Mouse (Mus musculus) brain, embryonic 18.5 days (tissue): ENCODE data around the gene Snd1.

Experiments
- DNase-seq: peaks from one replicate; pipeline ENCODE4 v3.0.0-alpha.2; 2012; ENCODE audit warnings: low read depth, low spot score

The Snd1 gene

GRCm38 (mm10) chr6:28542298-28542701 lies 67.4 kb downstream of the Snd1 start:
- no peak for DNase-seq

DNA sequence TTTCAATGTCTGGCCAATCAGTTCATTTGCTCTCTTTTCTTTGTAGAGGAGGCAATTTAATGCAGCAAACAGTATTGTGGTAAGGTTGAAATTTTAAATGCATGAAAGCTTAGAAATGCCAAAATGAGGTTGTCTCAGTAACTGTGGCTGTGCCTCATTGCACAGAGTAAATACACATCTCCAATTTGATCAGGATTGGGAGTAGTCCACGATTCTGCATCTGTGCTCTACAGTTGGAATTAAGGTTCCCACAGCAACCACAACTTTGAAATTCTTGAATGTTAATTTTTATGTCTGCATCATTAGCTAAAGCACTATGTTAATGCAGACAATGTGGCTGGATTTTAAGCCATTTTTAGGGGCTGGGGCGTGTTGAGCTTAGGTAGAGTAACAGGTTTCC lies 72.0 kb downstream of the Snd1 start:
- DNase-seq, result no peak

- no peak for DNase-seq
These were observed 74.4 kb downstream of the Snd1 start for GRCm38 (mm10) chr6:28549374-28549773.

DNA sequence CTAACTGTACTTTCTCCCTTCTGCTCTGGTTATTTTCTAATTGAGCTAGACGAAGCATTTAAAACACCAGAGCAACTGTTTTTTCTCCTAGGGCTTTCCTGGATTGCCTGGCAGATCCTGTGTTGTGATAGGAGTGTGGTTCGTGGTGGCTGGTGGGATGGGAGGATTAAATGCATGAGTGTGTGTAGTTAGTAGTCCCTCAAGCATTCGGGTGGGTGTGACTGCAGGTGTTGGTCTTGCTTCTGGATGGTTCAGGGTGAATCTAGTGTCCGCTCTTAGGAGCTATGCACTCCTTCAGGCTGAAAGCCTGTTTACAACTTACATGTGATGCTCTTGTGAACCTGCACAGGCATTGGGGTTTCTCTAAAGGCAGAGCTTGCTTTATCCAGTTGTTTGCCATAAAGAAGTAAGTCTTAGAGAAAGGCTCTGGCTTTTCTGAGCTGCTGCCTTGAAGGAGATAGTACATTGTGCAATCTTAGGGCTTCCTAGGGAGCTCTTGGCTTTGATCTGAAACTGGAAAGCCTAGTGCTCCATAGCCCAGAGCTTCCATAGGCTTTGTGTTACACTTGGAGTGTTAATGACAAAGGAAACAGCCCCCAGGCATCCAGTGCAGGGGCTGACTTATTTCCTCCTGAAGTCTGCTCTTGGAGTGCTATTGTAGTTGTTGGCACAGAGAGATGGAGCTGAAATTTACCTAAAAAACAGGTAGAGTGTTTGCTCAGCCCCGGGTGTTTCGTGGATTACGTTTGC lies 75.5 kb downstream of the Snd1 start:
- DNase-seq, result no peak

DNA sequence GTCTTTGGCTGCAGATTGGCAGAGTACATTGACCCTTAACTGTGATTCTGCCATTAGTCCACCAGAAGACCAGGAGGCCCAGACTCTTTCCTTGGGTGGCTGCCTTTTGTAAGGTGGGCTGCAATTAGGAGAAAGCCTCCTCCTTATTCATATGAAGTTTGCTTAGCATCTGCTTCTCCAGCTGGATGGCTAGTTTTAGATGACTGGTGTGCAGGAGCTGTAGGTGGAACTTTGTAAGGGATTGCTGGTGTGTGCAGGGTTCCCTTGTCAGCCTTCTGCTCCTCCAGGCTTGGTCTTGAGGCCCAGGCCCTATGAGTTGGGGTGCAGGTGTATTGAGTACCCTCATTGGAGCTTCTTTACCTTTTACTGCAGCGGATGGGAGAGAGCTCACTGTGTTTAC lies 79.5 kb downstream of the Snd1 start:
- no peak for DNase-seq

- DNase-seq, result no peak
These were observed 80.1 kb downstream of the Snd1 start for GRCm38 (mm10) chr6:28555002-28555401.

DNA sequence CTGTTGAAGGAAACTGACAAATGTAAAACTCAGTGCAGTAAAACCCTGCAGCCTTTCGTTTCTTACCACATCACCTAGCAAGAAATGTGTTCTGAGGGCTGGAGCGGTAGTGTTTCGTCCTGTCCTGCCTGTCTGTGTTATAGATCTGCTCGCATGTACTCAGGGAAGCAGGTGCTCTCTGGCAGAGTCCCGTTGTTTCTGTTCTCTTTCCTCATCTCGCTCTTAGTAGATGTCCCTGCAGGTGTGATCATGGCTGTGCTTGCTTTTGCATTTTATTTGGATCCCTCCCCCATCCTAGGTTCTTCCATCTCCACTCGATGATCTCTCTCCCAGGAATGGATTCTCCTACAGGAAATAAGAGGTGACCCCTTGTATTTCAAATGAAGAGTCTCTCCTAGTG lies 80.5 kb downstream of the Snd1 start:
- DNase-seq, result no peak

GRCm38 (mm10) chr6:28557728-28558127 lies 82.8 kb downstream of the Snd1 start:
- no peak for DNase-seq

GRCm38 (mm10) chr6:28559419-28559818 lies 84.5 kb downstream of the Snd1 start:
- DNase-seq, result no peak

DNA sequence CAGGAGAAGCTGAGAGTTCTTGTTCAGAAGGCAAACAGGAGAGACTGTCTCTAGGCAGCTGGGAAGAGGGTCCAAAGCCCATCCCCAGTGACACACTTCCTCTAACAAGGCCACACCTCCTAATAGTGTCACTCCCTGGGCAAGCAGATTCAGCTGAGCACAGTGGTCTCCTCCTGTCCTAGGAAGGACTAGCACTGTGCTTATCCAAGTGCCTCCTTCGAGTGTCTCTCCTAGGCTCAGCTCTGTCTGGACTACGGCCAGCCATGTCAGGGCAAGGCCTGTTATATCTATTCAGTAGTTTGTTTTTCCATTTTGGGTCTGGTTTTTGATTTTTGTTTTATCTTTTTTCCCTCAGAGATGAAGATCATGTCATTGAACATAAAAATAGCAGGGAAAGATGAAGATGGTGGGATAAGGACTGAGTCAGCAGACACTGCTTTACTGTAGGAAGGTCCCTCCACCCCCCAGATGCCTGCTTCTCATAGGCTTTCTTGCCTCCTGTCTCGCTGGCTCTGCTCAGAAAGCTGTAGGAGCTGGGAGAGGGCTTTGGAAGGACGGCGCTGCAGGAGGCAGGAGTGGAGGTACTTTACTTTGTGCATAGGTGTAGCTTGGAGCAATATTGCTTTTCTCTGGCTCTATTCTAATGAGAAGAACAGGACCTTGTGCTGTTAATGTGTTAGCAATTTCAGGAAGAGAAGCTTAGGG lies 86.5 kb downstream of the Snd1 start:
- no peak for DNase-seq

DNA sequence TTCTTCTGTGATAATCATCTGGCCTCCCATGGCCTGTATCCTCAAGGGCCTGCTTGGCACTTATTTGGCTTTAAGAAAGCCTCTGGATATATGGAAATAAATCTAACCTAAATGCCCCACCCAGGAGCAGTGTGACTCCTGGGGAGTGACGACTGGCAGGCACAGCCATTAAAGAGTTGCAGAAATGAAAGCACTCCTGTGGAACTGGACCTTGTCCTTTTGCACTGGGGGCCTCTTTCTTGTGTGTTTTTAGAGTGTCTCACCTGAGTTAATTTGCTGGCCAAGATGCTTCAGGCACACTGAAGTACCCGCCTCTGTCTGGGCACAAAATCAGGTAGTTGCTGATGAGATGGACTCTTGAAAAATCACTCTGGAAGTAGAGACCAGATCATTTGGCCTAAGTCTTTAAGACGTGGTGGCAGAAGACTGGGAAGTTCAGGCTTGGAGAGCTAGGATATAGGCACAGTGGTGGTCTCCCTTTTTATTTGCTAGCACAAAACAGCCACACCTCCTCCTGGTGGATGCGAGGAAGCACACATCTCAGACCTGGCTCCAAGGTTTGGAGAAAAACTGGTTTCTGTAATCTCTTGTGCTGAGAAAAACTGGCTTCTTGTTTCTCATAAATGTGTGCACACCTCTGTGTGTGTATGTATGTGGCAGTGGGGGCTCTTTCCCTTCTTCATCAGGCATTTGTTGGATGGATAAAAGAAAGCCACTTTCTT lies 87.5 kb downstream of the Snd1 start:
- no peak for DNase-seq

DNA sequence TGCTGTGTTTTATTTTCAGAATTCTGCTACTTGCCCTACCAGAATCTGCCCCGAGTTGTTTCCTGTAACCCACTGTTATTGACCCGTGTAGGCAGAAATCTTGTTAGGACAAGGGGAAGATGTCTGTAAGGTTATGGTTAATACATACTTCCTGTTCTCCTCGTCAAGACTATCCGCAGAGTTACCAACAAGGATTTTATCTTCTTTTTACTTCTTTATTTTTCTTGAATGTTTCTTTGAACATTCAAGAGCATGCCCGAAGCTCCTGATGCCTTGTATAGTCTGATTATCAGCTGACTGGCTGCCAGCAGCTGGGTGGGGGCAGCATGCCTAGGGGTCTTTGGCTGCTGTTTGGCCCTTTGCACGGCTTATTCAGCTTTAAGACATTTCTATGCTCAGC lies 93.0 kb downstream of the Snd1 start:
- DNase-seq, result no peak

- DNase-seq, result no peak
These were observed 97.0 kb downstream of the Snd1 start for GRCm38 (mm10) chr6:28571946-28572345.

DNA sequence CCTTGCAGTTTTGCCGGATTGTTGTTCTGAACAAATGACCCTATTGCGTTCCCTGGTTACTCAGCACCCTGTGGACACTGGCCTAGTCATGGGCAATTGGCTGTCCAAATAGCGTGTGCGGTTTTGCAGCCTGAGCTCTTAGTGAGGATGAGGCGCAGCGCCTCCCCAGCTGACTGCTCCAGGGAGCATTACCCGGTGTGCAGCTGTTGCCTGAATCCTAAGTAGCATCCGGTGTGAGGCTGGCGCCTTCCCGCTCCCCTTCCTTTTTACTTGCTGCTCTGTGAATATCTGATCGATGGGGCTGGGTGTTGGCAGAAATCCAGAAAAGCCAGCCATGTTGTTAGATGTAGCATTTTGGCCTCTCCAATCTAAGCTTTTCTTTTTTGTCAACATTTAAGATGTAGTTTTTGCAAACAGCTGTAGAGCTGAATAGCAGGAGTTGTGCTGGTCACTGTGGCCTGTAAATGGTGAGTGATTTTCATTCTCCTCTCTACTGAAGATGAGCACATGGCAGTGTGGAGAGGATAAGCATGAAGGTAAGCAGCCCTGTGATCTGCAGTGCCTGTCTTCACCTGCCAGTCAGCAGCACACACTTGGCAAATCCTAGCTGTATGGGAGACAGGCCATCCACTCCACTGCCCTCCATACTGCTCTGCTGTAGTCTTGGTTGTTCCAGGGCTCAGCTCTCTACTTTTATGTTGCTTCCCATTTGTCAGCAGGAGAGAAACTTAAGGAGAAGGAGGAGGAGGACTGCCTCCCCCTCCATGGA lies 98.2 kb downstream of the Snd1 start:
- peak; percentile 26 for DNase-seq

DNA sequence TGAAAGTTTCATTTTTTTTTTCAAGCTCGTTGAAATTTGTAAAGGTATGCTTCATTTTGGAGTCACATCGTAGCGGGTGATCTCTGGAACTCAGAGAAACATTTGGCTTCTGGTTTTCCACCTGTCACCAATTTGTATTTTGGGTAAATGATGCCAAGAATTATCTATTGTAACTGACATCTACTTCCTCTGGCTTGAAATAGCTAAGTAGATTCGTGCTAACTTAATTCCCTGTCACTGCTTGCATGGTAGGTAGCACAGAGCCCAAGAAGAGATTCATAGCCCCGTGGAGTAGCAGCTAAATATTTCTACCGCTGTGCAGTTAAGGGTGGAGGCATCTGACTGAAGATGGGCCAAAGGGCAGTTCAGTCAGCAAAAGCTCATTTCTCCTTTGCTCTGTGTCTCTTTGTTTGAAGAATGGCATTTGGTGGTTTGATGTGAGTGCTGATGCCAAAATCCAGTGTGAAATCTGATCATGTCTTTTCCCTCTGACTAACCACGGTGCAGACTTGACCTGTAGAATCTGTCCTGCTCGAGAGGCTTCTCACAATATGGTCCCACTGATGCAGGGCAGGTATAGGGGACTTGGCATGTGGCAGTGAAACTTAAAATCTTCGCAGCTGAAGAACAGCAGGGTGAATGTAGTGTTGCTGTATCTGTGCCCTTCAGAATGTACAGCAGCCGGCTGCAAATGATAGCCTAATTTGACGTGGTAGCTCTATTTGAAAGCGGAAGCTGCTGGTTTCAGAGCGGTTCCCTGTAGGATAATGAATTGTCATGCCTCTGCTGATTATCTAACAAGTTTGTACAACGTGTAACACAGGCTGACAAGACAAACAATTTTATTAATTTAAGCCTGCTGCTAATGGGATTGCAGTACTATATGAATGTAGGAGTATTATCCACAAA lies 101.7 kb downstream of the Snd1 start:
- DNase-seq, result no peak

DNA sequence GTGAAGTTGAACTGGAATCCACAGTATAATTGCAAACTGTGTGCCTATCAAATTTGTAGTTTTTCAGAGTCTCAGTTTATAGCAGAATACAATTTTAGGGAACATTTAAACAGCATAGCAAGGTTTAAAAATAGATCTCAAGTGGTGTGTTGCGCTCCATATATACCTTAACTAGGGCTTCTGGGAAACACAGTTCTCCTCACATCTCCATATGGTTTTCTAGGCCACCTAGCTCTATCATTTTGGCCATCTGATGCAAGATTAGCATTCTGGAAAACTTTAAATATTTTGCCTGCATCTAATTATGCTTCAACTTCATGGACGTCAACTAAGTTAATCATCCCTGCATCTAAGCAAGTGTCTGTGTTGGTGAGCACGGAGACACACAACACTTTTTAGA lies 107.9 kb downstream of the Snd1 start:
- no peak for DNase-seq

DNA sequence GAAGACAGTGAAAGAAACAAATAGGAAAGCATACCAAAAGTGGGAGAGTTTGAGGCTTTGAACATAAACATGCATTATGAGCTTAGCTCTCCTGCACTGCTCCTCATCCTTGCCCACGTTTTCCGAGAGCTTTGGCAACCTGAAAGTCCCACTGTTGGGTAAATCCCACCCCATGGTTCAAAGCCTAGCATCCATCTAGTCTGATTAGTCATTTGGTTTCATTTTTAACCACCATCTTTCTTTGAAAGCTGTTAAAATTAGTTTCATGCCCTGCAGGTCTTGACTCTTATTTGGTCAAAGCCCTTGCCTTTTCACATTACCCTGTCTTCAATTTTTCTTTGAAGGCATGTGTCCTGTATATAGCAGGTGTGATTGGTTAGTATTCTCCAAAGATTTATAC lies 108.5 kb downstream of the Snd1 start:
- DNase-seq, result no peak

GRCm38 (mm10) chr6:28586806-28587205 lies 111.9 kb downstream of the Snd1 start:
- no peak for DNase-seq

DNA sequence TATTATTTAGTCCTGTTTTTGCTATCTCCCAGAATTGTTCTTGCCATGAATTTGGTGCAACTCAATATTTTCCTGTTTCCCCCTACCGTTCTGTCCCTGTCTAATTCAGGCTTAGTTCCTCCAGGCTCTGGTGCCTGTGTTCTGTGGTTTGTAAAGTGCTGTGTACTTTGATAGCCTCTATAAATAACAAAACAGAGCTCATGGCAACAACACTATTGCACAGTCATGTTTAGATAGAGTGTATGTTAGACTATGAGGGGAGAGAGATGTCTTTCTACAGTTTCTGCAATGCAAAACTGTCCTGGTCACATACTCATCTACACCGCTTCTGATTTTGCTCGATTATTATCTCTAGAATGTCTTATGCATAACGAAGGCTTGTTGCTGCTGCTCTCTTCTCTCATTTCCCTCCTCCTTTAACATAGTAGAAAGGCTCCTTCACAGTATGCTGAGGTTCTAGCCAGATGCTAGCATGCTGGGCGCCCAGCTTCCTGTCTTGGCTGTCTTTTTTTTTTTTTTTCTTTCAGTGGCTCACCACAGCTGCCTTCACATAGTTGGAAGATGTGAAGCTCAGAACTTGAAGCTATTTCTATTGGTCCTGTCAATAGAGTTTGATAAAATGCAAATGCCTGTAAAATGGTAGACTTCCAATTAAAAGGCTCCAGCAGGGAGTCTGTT lies 113.7 kb downstream of the Snd1 start:
- DNase-seq, result no peak

GRCm38 (mm10) chr6:28592323-28592893 lies 117.5 kb downstream of the Snd1 start:
- no peak for DNase-seq
